Mouse (Mus musculus) liver, embryonic 13.5 days (tissue): ENCODE measurements around the gene Glb1l. TPM values are rescaled to one million over a fixed set of nuclear protein-coding genes. Genes with fewer than 3 reads are reported as not detected.
A peak's percentile ranks its signal among the peaks of the same experiment; 100 is the strongest.

Experiments used
- ATAC-seq: fragments of 200-750 bp; cut with Nextera tagmentation; 2 replicates; pipeline ENCODE4 v1.8.0; 2017; ENCODE audit warnings: low read depth, mild to moderate bottlenecking, moderate number of reproducible peaks, moderate library complexity
- DNase-seq: peaks from one replicate; pipeline ENCODE4 v3.0.0; 2022
- H3K27ac ChIP-seq: fragments of 300-500 bp; sonication (generic); 2 replicates; pipeline ENCODE4 v1.5.1; 2015; ENCODE audit warnings: moderate library complexity, mild to moderate bottlenecking, inconsistent platforms
- H3K27me3 ChIP-seq: fragments of 300-500 bp; sonication (generic); 2 replicates; pipeline ENCODE4 v1.6.1; 2015; ENCODE audit warnings: mild to moderate bottlenecking, inconsistent platforms
- H3K36me3 ChIP-seq: fragments of 300-500 bp; sonication (generic); 2 replicates; pipeline ENCODE4 v1.6.1; 2015; ENCODE audit warnings: mild to moderate bottlenecking, inconsistent platforms
- H3K4me1 ChIP-seq: fragments of 300-500 bp; sonication (generic); replicated peaks from 2 replicates; pipeline ENCODE4 v1.6.1; 2015; ENCODE audit warnings: inconsistent platforms
- H3K4me2 ChIP-seq: fragments of 300-500 bp; sonication (generic); 2 replicates; pipeline ENCODE4 v1.6.1; 2015; ENCODE audit warnings: inconsistent platforms, mild to moderate bottlenecking, moderate library complexity
- H3K4me3 ChIP-seq: fragments of 300-500 bp; sonication (generic); replicated peaks from 2 replicates; pipeline ENCODE4 v1.5.1; 2015; ENCODE audit warnings: mild to moderate bottlenecking, inconsistent platforms
- H3K9ac ChIP-seq: fragments of 300-500 bp; sonication (generic); 2 replicates; pipeline ENCODE4 v1.6.1; 2015; ENCODE audit warnings: mild to moderate bottlenecking, inconsistent platforms
- H3K9me3 ChIP-seq: fragments of 300-500 bp; sonication (generic); replicated peaks from 2 replicates; pipeline ENCODE4 v1.6.1; 2016; ENCODE audit warnings: inconsistent platforms
- WGBS: fragments of 180-500 bp; shearing (Covaris S2); methylation state at CpG from one replicate; pipeline ENCODE4 v1.1.7; 2015; ENCODE audit not compliant: insufficient replicate concordance; 5-methylcytosine and 5-hydroxymethylcytosine counted together
- microRNA-seq: library from miRNA; unstranded; fragments of <30 nt; microRNA quantifications from one replicate; pipeline ENCODE4, GENCODE M21; 2016
- polyA plus RNA-seq: library from polyadenylated mRNA; unstranded; fragments of >200 nt; fragmentation: Nextera tagmentation; extraction: Ambion mirVana; gene quantifications from 2 replicates; pipeline ENCODE4 v1.2.1, GENCODE M21; 2015

The Glb1l gene
- polyA plus RNA-seq, 1 experiment from 2014 or later, result 3.8 TPM

DNA sequence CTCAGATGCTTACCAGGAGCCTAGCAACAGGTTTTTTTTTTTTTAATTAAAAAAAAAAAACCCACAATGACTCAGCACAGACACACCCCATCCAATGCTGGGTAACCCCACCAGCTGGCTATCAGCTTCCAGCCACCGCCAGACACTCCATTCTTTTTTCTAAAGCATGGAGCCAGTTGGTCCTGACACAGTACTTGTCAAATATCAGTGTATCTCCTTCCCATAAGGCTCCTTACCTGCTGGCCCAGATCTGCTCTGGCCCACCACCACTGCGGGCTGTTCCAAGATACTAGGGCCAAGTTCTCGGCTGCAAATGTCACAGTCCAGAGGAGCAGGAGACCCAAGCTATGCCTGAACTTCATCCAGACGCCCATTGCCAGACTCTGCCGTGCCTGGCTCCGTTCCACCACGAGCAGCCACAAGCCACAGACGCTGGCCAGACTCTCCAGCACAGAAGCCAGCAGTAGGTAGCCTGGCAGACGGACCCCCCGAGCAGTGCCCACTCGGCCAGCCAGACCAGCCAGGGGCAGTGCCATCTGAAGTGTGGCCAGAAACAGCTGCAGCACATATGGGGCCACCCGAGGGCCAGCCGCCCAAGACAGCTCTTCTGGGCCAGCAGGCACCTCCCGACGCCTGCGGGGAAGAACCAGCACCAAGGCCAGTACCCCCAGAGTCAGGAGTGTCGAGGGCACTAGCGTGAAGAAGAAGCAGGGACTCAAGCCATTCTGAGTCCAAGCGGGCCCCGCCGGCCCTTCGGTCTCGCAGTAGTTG is 31.1 kb downstream of the Glb1l start:
- peaks cover 76% of the 10 kb centered on the region for H3K36me3 ChIP-seq
- ATAC-seq (peak; percentile 79), DNase-seq (peak; percentile 73)
- no peaks in the 10 kb centered on the region for H3K27me3 ChIP-seq
- H3K9ac ChIP-seq, result peak overlapping the region; percentile 99
- H3K4me1 ChIP-seq, result peaks cover 59% of the 10 kb centered on the region
- peak overlapping the region; percentile 100 for H3K27ac ChIP-seq
- peak overlapping the region; percentile 95 for H3K4me3 ChIP-seq
- H3K4me2 ChIP-seq, result peak overlapping the region; percentile 96
- H3K9me3 ChIP-seq, result 0 out of 2 replicates have a peak, but pooled peaks cover 4% of the 10 kb centered on the region
- WGBS, result 3% methylated on average over 23 of the region's 23 CpGs

DNA sequence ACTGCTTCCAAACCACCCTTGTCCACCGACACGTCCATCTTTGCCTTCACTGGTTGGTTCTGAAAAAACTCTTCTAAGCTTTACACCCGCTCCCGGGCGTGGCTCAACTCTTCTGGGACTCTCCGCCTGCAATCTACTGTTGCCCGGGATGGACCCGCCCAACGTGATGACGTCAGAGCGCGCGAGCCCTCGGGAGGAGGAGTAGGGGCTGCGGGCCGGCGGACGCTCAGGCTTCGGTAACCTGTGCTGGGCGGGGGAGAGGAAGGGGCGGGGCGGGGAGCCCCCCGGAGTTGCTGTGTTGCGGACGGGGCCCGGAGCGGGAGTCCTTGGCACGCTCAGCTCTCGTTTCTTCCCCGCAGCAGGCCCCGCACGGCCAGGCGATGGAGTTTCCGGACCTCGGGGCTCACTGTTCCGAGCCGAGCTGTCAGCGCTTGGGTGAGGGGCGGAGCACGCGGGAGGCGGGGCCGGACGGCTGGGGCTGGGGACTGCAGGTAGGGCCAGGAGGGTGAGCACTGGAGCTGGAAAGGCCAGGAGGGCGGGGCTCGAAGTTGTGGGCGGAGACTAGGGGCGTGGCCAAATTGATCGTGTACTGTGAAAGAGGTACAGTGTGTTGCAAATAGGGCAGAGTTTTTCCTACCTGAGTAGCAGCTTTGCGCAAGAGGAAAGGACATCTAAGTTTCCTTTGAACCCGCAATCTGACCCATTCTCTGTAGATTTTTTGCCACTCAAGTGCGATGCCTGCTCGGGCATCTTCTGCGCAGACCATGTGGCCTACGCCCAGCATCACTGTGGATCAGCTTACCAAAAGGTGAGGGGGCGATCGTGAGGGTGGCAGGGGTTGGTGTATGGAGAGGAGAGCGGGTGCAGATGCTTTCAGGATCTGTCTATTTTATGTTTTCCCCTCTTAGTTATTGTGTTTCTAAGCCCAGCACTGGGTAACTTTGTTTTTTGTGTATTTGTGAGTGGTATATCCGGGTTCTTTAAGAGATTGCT is 41.8 kb downstream of the Glb1l start, which contains the start of gene Zfand2b:
Gene Zfand2b (plus strand): TSS at position 175 of the 993 bp plus-strand sequence.
- Histone ChIP-seq H3K9ac (peak within 1 kb of the TSS; percentile 93), H3K4me2 (peak within 1 kb of the TSS; percentile 91), H3K4me1 (peaks cover 35% of the 10 kb centered on the region), H3K27ac (peak within 1 kb of the TSS; percentile 98), H3K4me3 (peak within 1 kb of the TSS; percentile 89), H3K27me3 (no peaks in the 10 kb centered on the region), H3K36me3 (peaks cover 45% of the 10 kb centered on the region), H3K9me3 (no peaks in the 10 kb centered on the region)
- ATAC-seq, result peak; percentile 96
- DNase-seq, result peak; percentile 97
- WGBS, result 3% methylated on average over 59 of the region's 59 CpGs

DNA sequence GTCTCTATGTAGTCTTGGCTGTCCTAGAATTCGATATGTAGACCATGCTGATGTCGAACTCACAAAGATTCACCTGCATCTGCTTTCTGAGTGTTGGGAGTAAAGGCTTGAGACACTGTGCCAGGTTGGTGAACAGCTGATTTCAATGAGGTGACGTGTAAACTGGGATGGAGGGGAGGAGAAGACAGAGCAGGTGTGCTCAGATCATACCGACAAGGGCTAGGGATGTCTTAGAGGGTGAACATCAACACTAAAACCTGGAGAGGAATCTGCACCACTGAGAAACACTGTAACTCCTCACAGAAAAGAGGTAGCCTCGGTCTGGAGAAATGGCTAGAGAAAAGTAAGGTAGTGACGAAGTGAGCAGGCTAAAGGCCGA is 42.5 kb downstream of the Glb1l start:
- Histone ChIP-seq H3K27ac (peak overlapping the region; percentile 98), H3K4me3 (peak overlapping the region; percentile 89), H3K9ac (peak overlapping the region; percentile 93), H3K9me3 (no peaks in the 10 kb centered on the region), H3K27me3 (no peaks in the 10 kb centered on the region), H3K36me3 (peaks cover 38% of the 10 kb centered on the region), H3K4me1 (peaks cover 35% of the 10 kb centered on the region), H3K4me2 (peak overlapping the region; percentile 91)
- ATAC-seq (peak; percentile 26), DNase-seq (no peak)
- WGBS, result 9% methylated on average over 7 of the region's 7 CpGs

GRCm38 (mm10) chr1:75160256-75160617 is 50.4 kb downstream of the Glb1l start:
- Histone ChIP-seq H3K27me3 (no peaks in the 10 kb centered on the region), H3K4me1 (peaks cover 49% of the 10 kb centered on the region), H3K4me2 (peak overlapping the region; percentile 47), H3K9me3 (no peaks in the 10 kb centered on the region), H3K4me3 (no peak overlapping the region), H3K36me3 (no peaks in the 10 kb centered on the region), H3K27ac (peak overlapping the region; percentile 91), H3K9ac (peak overlapping the region; percentile 47)
- no peak for DNase-seq
- WGBS, result 19% methylated on average over 4 of the region's 4 CpGs
- ATAC-seq, result peak; percentile 67

- Histone ChIP-seq H3K4me1 (peaks cover 54% of the 10 kb centered on the region), H3K4me3 (no peak overlapping the region), H3K36me3 (no peaks in the 10 kb centered on the region), H3K4me2 (peak overlapping the region; percentile 47; the same call in 1 of the 2 replicates), H3K27ac (peak overlapping the region; percentile 91), H3K9me3 (no peaks in the 10 kb centered on the region), H3K9ac (peak overlapping the region; percentile 41), H3K27me3 (no peaks in the 10 kb centered on the region)
- ATAC-seq (peak; percentile 95), DNase-seq (no peak)
- 30% methylated on average over 5 of the region's 5 CpGs for WGBS
These were observed 50.9 kb downstream of the Glb1l start for GRCm38 (mm10) chr1:75159540-75160255.

GRCm38 (mm10) chr1:75158990-75159389 is 51.6 kb downstream of the Glb1l start:
- no peaks in the 10 kb centered on the region for H3K36me3 ChIP-seq
- H3K27me3 ChIP-seq, result no peaks in the 10 kb centered on the region
- H3K9me3 ChIP-seq, result no peaks in the 10 kb centered on the region
- no peak for ATAC-seq
- H3K9ac ChIP-seq, result peak overlapping the region; percentile 41; the same call in 1 of the 2 replicates
- no peak overlapping the region for H3K4me2 ChIP-seq
- peaks cover 57% of the 10 kb centered on the region for H3K4me1 ChIP-seq
- DNase-seq, result no peak
- peak overlapping the region; percentile 91 for H3K27ac ChIP-seq
- H3K4me3 ChIP-seq, result no peak overlapping the region

- no peak overlapping the region for H3K4me3 ChIP-seq
- WGBS, result 34% methylated on average over 3 of the region's 3 CpGs
- peaks cover 52% of the 10 kb centered on the region for H3K4me1 ChIP-seq
- no peak overlapping the region for H3K4me2 ChIP-seq
- DNase-seq, result no peak
- H3K27ac ChIP-seq, result no peak overlapping the region
- no peaks in the 10 kb centered on the region for H3K36me3 ChIP-seq
- no peak overlapping the region for H3K9ac ChIP-seq
- ATAC-seq, result no peak
- H3K27me3 ChIP-seq, result no peaks in the 10 kb centered on the region
- H3K9me3 ChIP-seq, result no peaks in the 10 kb centered on the region
These were observed 54.8 kb downstream of the Glb1l start for GRCm38 (mm10) chr1:75155837-75156236.

GRCm38 (mm10) chr1:75148727-75149126 is 61.9 kb downstream of the Glb1l start:
- H3K9me3 ChIP-seq, result no peaks in the 10 kb centered on the region
- no peak for DNase-seq
- H3K27ac ChIP-seq, result no peak overlapping the region
- H3K4me1 ChIP-seq, result peaks cover 42% of the 10 kb centered on the region
- WGBS, result 85% methylated on average over 4 of the region's 4 CpGs
- H3K4me2 ChIP-seq, result no peak overlapping the region
- no peak overlapping the region for H3K4me3 ChIP-seq
- H3K36me3 ChIP-seq, result peaks cover 63% of the 10 kb centered on the region
- H3K9ac ChIP-seq, result no peak overlapping the region
- no peaks in the 10 kb centered on the region for H3K27me3 ChIP-seq
- ATAC-seq, result no peak

Small RNAs within 50 kb of the gene (microRNA-seq; reads per million reads assigned to microRNA genes)
- gene Gm27943, result not detected

Other genes starting within 250 kb of the Glb1l start
- 5.5 and 6.4 TPM in 2 replicates for gene Nhej1, start 85.6 kb downstream of the Glb1l start, polyA plus RNA-seq
- 0.85 and 1.1 TPM in 2 replicates for gene Slc23a3, start 76.9 kb downstream of the Glb1l start, polyA plus RNA-seq
- 45.7 and 46.9 TPM in 2 replicates for gene Cnppd1, start 68.1 kb downstream of the Glb1l start, polyA plus RNA-seq
- 47.3 and 50.5 TPM in 2 replicates for gene Retreg2, start 68.0 kb downstream of the Glb1l start, polyA plus RNA-seq
- gene Zfand2b, start 42.2 kb downstream of the Glb1l start, polyA plus RNA-seq, result 40.0 and 44.7 TPM in 2 replicates
- 69.9 and 77.9 TPM in 2 replicates for gene Abcb6, start 30.4 kb downstream of the Glb1l start, polyA plus RNA-seq
- 9.3 and 9.9 TPM in 2 replicates for gene Ankzf1, start 18.7 kb downstream of the Glb1l start, polyA plus RNA-seq
- 18.2 and 21.0 TPM in 2 replicates for gene Atg9a, start 18.6 kb downstream of the Glb1l start, polyA plus RNA-seq
- gene Stk16, start within 50 bp of the Glb1l start, polyA plus RNA-seq, result 90.7 and 90.8 TPM in 2 replicates
- gene Tuba4a, start 9.1 kb upstream of the Glb1l start, polyA plus RNA-seq, result 456 and 508 TPM in 2 replicates
- not detected in 2 replicates for gene A630095N17Rik, start 21.3 kb upstream of the Glb1l start, polyA plus RNA-seq
- gene Dnajb2, start 25.6 kb upstream of the Glb1l start, polyA plus RNA-seq, result 31.2 and 34.7 TPM in 2 replicates
- 0.17 and 0.24 TPM in 2 replicates for gene Ptprn, start 53.7 kb upstream of the Glb1l start, polyA plus RNA-seq
- gene Resp18, start 67.6 kb upstream of the Glb1l start, polyA plus RNA-seq, result not detected in 2 replicates
- gene Dnpep, start 107.2 kb upstream of the Glb1l start, polyA plus RNA-seq, result 53.1 and 58.0 TPM in 2 replicates
- gene Des, start 149.5 kb upstream of the Glb1l start, polyA plus RNA-seq, result 5.0 and 5.1 TPM in 2 replicates
- gene Speg, start 164.5 kb upstream of the Glb1l start, polyA plus RNA-seq, result 10.3 and 10.7 TPM in 2 replicates
- gene Gmppa, start 225.1 kb upstream of the Glb1l start, polyA plus RNA-seq, result 37.1 and 41.7 TPM in 2 replicates
- 0.14 and 0.25 TPM in 2 replicates for gene Asic4, start 239.6 kb upstream of the Glb1l start, polyA plus RNA-seq